Mouse (Mus musculus) adrenal gland, postnatal 36 days (tissue): ENCODE results near the gene Vmn1r76. TPM values are rescaled to one million over a fixed set of nuclear protein-coding genes. Genes with fewer than 3 reads are reported as not detected.

Experiments
- DNase-seq, 2 experiments: peaks; one replicate each; pipeline ENCODE4 v3.0.0; 2021; ENCODE audit warnings: mixed read lengths in 1 of 2
- long read RNA-seq, 2 experiments: library from polyadenylated mRNA; stranded (forward); transcript quantifications; one replicate each; pipeline ENCODE4 v2.0.0; 2021; ENCODE audit warnings: borderline sequencing depth in 2 of 2
- total RNA-seq, 2 experiments: library from RNA; stranded (reverse); gene quantifications; 2 replicates each; pipeline ENCODE4 v1.2.3; 2021

The Vmn1r76 gene
- not detected for total RNA-seq
- long read RNA-seq, experiment 1: 0 reads
- long read RNA-seq, experiment 2: 0 reads

GRCm38 (mm10) chr7:11938113-11938512 lies at the start of gene Vmn1r76:
TSS of gene Vmn1r76 (minus strand) at chr7:11938213.
- DNase-seq: no peak

- no peak for DNase-seq
Observed at GRCm38 (mm10) chr7:11972611-11973010, 34.6 kb upstream of the Vmn1r76 start.

- DNase-seq: no peak
Observed at GRCm38 (mm10) chr7:11947991-11948390, 10.0 kb upstream of the Vmn1r76 start.

- DNase-seq: no peak
Observed at GRCm38 (mm10) chr7:11874330-11874729, 63.7 kb downstream of the Vmn1r76 start, which contains the start of gene Vmn1r75. TSS of gene Vmn1r75 (plus strand) at chr7:11874630.

Other genes starting within 250 kb of the Vmn1r76 start
- not detected for gene Vmn1r73, start 207.9 kb downstream of the Vmn1r76 start, total RNA-seq
- gene Vmn1r74, start 104.2 kb downstream of the Vmn1r76 start, total RNA-seq: not detected
- gene Vmn1r75, start 63.6 kb downstream of the Vmn1r76 start, total RNA-seq: not detected
- not detected for gene Vmn1r77, start 98.5 kb upstream of the Vmn1r76 start, total RNA-seq
- gene Vmn1r78, start 212.0 kb upstream of the Vmn1r76 start, total RNA-seq: not detected
- not detected for gene Vmn1r79, start 233.1 kb upstream of the Vmn1r76 start, total RNA-seq